Mouse (Mus musculus) hindbrain, embryonic 12.5 days (tissue): ENCODE data around the gene Gm45713. TPM values are rescaled to one million over a fixed set of nuclear protein-coding genes. Genes with fewer than 3 reads are reported as not detected.
"Not testable (repeated sequence)": the region's sequence is repeated elsewhere in the genome, so short reads cannot be mapped to it uniquely, and the experiment has no call there.

Experiments used
- ATAC-seq: fragments of 200-750 bp; cut with Nextera tagmentation; 2 replicates; pipeline ENCODE4 v1.8.0; 2017; ENCODE audit warnings: moderate TSS enrichment; ENCODE audit not compliant: low FRiP score
- H3K27ac ChIP-seq: fragments of 300-500 bp; sonication (generic); 2 replicates; pipeline ENCODE4 v1.5.1; 2016; ENCODE audit warnings: mild to moderate bottlenecking
- H3K27me3 ChIP-seq: fragments of 300-500 bp; sonication (generic); 2 replicates; pipeline ENCODE4 v1.6.1; 2016; ENCODE audit warnings: mild to moderate bottlenecking
- H3K36me3 ChIP-seq: fragments of 300-500 bp; sonication (generic); 2 replicates; pipeline ENCODE4 v1.6.1; 2016; ENCODE audit warnings: mild to moderate bottlenecking
- H3K4me1 ChIP-seq: fragments of 300-500 bp; sonication (generic); 2 replicates; pipeline ENCODE4 v1.6.1; 2016
- H3K4me2 ChIP-seq: fragments of 300-500 bp; sonication (generic); replicated peaks from 2 replicates; pipeline ENCODE4 v1.6.1; 2016; ENCODE audit warnings: mild to moderate bottlenecking
- H3K4me3 ChIP-seq: fragments of 300-500 bp; sonication (generic); 2 replicates; pipeline ENCODE4 v1.5.1; 2016; ENCODE audit warnings: mild to moderate bottlenecking
- H3K9ac ChIP-seq: fragments of 300-500 bp; sonication (generic); 2 replicates; pipeline ENCODE4 v1.6.1; 2016; ENCODE audit warnings: mild to moderate bottlenecking, moderate library complexity
- H3K9me3 ChIP-seq: fragments of 300-500 bp; sonication (generic); replicated peaks from 2 replicates; pipeline ENCODE4 v1.6.1; 2016; ENCODE audit warnings: mild to moderate bottlenecking
- WGBS: fragments of 180-500 bp; shearing (Covaris S2); methylation state at CpG from one replicate; pipeline ENCODE4 v1.1.7; 2016; 5-methylcytosine and 5-hydroxymethylcytosine counted together
- polyA plus RNA-seq: library from polyadenylated mRNA; unstranded; fragments of >200 nt; fragmentation: Nextera tagmentation; extraction: Ambion mirVana; gene quantifications from 2 replicates; pipeline ENCODE4 v1.2.1, GENCODE M21; 2016

The Gm45713 gene
- polyA plus RNA-seq, 1 experiment from 2014 or later: not detected

DNA sequence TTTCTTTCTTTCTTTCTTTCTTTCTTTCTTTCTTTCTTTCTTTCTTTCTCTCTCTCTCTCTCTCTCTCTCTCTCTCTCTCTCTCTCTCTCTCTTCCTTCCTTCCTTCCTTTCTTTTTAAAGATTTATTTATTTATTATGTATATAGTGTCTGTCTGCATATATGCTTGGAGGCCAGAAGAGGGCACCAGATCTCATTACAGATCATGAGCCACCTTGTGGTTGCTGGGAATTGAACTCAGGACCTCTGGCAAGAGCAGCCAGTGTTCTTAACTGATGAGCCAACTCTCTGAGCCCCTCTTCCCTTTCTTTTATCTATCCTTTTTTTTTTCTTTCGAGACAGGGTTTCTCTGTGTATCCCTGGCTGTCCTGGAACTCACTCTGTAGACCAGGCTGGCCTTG, 37.7 kb upstream of the Gm45713 start:
- not testable (repeated sequence) for H3K4me3 ChIP-seq, H3K9ac ChIP-seq, H3K4me2 ChIP-seq, H3K36me3 ChIP-seq, ATAC-seq, H3K27ac ChIP-seq
- Histone ChIP-seq H3K9me3 (peaks cover 12% of the 10 kb centered on the region), H3K4me1 (peaks cover 16% of the 10 kb centered on the region), H3K27me3 (peaks cover 96% of the 10 kb centered on the region)
- 59% methylated on average over 1 of the region's 1 CpGs for WGBS

GRCm38 (mm10) chr7:45172974-45173373, 36.9 kb upstream of the Gm45713 start:
- Histone ChIP-seq H3K9ac (no peak overlapping the region), H3K36me3 (no peaks in the 10 kb centered on the region), H3K27ac (no peak overlapping the region), H3K4me1 (peaks cover 24% of the 10 kb centered on the region), H3K9me3 (peaks cover 12% of the 10 kb centered on the region), H3K4me3 (no peak overlapping the region), H3K27me3 (peaks cover 96% of the 10 kb centered on the region), H3K4me2 (no peak overlapping the region)
- WGBS: 66% methylated on average over 7 of the region's 7 CpGs
- no peak for ATAC-seq

GRCm38 (mm10) chr7:45169495-45169894, 33.5 kb upstream of the Gm45713 start:
- Histone ChIP-seq H3K27me3 (peaks cover 96% of the 10 kb centered on the region), H3K27ac (no peak overlapping the region), H3K9me3 (peaks cover 12% of the 10 kb centered on the region), H3K4me3 (no peak overlapping the region), H3K4me2 (no peak overlapping the region), H3K9ac (no peak overlapping the region), H3K4me1 (peaks cover 20% of the 10 kb centered on the region), H3K36me3 (no peaks in the 10 kb centered on the region)
- no peak for ATAC-seq
- 95% methylated on average over 3 of the region's 3 CpGs for WGBS

GRCm38 (mm10) chr7:45168656-45169055, 32.6 kb upstream of the Gm45713 start:
- H3K4me3 ChIP-seq: peak overlapping the region; percentile 6; the same call in 1 of the 2 replicates
- H3K9me3 ChIP-seq: peaks cover 12% of the 10 kb centered on the region
- peak overlapping the region; percentile 26; the same call in 1 of the 2 replicates for H3K4me2 ChIP-seq
- no peak overlapping the region for H3K27ac ChIP-seq
- no peak overlapping the region for H3K9ac ChIP-seq
- peaks cover 96% of the 10 kb centered on the region for H3K27me3 ChIP-seq
- H3K4me1 ChIP-seq: peaks cover 25% of the 10 kb centered on the region
- no peak for ATAC-seq
- H3K36me3 ChIP-seq: no peaks in the 10 kb centered on the region
- 3% methylated on average over 24 of the region's 24 CpGs for WGBS

DNA sequence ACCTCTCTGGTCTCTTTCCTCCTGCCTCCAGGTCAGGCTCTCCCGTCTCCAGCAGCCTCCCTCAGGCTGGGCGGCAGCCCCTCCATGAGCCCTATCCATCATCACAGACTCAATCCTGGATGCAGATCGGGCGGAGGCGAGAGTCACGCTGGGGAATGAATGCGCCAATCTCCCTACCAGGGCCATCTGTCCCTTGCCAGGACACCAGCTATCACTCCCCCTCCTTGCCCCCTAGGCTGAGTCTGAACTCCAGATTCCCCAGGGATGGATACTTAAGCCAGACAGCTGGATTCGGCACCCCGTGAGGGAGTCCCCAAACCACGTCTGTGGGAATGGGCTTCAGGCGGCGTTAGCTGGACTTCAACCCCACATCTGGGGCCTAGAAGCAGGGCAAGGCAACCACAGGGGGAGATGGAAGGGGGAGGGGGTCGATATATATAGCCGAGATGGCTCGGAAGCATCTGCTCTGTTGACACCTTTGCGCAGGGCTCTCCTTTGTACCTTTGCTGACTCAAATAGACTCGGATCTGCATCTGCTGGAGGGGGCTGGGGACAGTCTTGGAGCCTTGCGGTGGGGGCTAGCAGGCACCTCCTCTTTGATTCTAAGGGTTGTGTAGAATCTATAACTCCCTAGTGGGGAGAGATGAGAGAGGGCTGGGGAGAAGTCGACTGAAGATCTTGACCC, 31.9 kb upstream of the Gm45713 start:
- 2% methylated on average over 19 of the region's 19 CpGs for WGBS
- Histone ChIP-seq H3K36me3 (no peaks in the 10 kb centered on the region), H3K4me1 (peaks cover 26% of the 10 kb centered on the region), H3K27ac (no peak overlapping the region), H3K9ac (peak overlapping the region; percentile 9; the same call in 1 of the 2 replicates), H3K9me3 (peaks cover 12% of the 10 kb centered on the region), H3K4me3 (no peak overlapping the region), H3K4me2 (peak overlapping the region; percentile 1), H3K27me3 (peaks cover 98% of the 10 kb centered on the region)
- ATAC-seq: peak; percentile 36; the same call in 1 of the 2 replicates

GRCm38 (mm10) chr7:45166950-45167401, 30.9 kb upstream of the Gm45713 start:
- H3K4me2 ChIP-seq: no peak overlapping the region
- no peaks in the 10 kb centered on the region for H3K36me3 ChIP-seq
- peaks cover 95% of the 10 kb centered on the region for H3K27me3 ChIP-seq
- peaks cover 34% of the 10 kb centered on the region for H3K4me1 ChIP-seq
- H3K9me3 ChIP-seq: peaks cover 12% of the 10 kb centered on the region
- WGBS: 38% methylated on average over 5 of the region's 10 CpGs
- H3K27ac ChIP-seq: no peak overlapping the region
- H3K9ac ChIP-seq: peak overlapping the region; percentile 27; the same call in 1 of the 2 replicates
- ATAC-seq: no peak
- H3K4me3 ChIP-seq: no peak overlapping the region

DNA sequence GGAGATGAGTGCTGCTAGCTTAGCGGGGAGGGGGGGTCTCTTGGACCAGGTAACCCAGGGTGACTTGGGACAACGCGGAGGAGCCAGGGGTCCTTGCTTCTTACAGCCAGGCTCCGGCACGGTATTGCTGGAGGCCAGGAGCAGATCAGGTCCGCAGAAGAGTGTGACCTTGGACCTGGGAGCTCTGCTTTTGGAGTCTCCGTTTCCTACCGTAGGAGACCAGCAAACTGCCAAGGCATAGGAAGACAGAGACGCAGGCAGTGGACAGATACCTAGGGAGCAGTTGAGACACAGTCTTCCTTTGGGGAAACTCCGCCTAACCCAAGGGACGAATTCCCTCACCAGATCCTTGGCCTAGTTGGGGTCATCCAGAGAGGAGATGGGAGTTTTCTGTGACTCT, 29.7 kb upstream of the Gm45713 start:
- Histone ChIP-seq H3K27me3 (peaks cover 84% of the 10 kb centered on the region), H3K4me1 (peaks cover 34% of the 10 kb centered on the region), H3K9me3 (peaks cover 12% of the 10 kb centered on the region), H3K4me3 (no peak overlapping the region), H3K27ac (no peak overlapping the region), H3K9ac (no peak overlapping the region), H3K36me3 (no peaks in the 10 kb centered on the region; the same call in 1 of the 2 replicates), H3K4me2 (no peak overlapping the region)
- WGBS: 41% methylated on average over 11 of the region's 11 CpGs
- no peak for ATAC-seq

GRCm38 (mm10) chr7:45164833-45165232, 28.8 kb upstream of the Gm45713 start:
- Histone ChIP-seq H3K4me3 (no peak overlapping the region), H3K4me2 (no peak overlapping the region), H3K27me3 (peaks cover 75% of the 10 kb centered on the region), H3K9ac (no peak overlapping the region), H3K27ac (no peak overlapping the region), H3K9me3 (peaks cover 6% of the 10 kb centered on the region), H3K4me1 (peaks cover 34% of the 10 kb centered on the region), H3K36me3 (peaks cover 8% of the 10 kb centered on the region; the same call in 1 of the 2 replicates)
- no peak for ATAC-seq
- WGBS: 61% methylated on average over 5 of the region's 5 CpGs

- peaks cover 66% of the 10 kb centered on the region for H3K27me3 ChIP-seq
These were observed 27.9 kb upstream of the Gm45713 start, which contains the start of gene Slc17a7 for GRCm38 (mm10) chr7:45163735-45164490. Gene Slc17a7, plus strand, starts transcription at chr7:45163949.

GRCm38 (mm10) chr7:45162996-45163615, 27.1 kb upstream of the Gm45713 start:
- Histone ChIP-seq H3K4me1 (peaks cover 27% of the 10 kb centered on the region), H3K4me3 (0 out of 2 replicates have a peak overlapping the region, but pooled peaks have one; percentile 36), H3K9ac (no peak overlapping the region), H3K27me3 (peaks cover 58% of the 10 kb centered on the region), H3K4me2 (no peak overlapping the region), H3K36me3 (peaks cover 25% of the 10 kb centered on the region), H3K27ac (no peak overlapping the region), H3K9me3 (no peaks in the 10 kb centered on the region)
- no peak for ATAC-seq
- 74% methylated on average over 9 of the region's 9 CpGs for WGBS

More at GRCm38 (mm10) chr7:45163735-45164490, 27.9 kb upstream of the Gm45713 start, which contains the start of gene Slc17a7:
- peak within 1 kb of the TSS; percentile 56 for H3K4me2 ChIP-seq
- peaks cover 17% of the 10 kb centered on the region; the same call in 1 of the 2 replicates for H3K36me3 ChIP-seq
- ATAC-seq: no peak
- H3K9ac ChIP-seq: peak within 1 kb of the TSS; percentile 57
- peaks cover 34% of the 10 kb centered on the region for H3K4me1 ChIP-seq
- WGBS: under 1% methylated on average over 29 of the region's 41 CpGs
- H3K4me3 ChIP-seq: peak within 1 kb of the TSS; percentile 36
- no peak within 1 kb of the TSS for H3K27ac ChIP-seq
- H3K9me3 ChIP-seq: no peaks in the 10 kb centered on the region

DNA sequence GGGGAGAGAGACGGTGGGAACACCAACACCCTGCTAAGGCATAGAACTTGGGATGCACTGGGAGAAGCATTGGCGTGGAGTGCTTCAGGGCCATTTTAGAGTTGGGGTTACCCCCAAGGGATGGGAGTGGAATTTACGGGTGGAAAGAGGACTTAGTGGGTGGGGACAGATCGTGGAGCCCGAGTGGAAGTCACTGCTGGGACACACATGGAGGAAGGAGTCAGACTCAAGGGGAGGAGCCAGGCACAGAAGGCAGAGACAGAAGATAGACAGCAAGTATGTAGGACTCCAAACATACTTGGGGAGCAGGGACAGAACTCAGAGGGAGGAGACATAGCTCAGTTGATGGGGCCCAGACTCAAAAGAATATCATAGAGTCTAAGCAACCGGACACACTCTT, 26.5 kb upstream of the Gm45713 start:
- peak overlapping the region; percentile 33 for H3K4me3 ChIP-seq
- WGBS: 21% methylated on average over 6 of the region's 6 CpGs
- ATAC-seq: no peak

More for the DNA sequence above, 26.5 kb upstream of the Gm45713 start:
- H3K27me3 ChIP-seq: peaks cover 52% of the 10 kb centered on the region
- no peak overlapping the region for H3K27ac ChIP-seq
- no peaks in the 10 kb centered on the region for H3K9me3 ChIP-seq
- H3K4me2 ChIP-seq: peak overlapping the region; percentile 64
- peaks cover 22% of the 10 kb centered on the region for H3K4me1 ChIP-seq
- H3K9ac ChIP-seq: no peak overlapping the region
- H3K36me3 ChIP-seq: peaks cover 30% of the 10 kb centered on the region
